Mouse (Mus musculus) stomach, postnatal 0 days (tissue): Measurements from ENCODE around the gene Zfp36l1. TPM values are rescaled to one million over a fixed set of nuclear protein-coding genes. Genes with fewer than 3 reads are reported as not detected.

Experiments used
- ATAC-seq: fragments of 200-750 bp; cut with Nextera tagmentation; 2 replicates; pipeline ENCODE4 v1.8.0; 2017; ENCODE audit not compliant: low FRiP score, low TSS enrichment
- DNase-seq: peaks from one replicate; pipeline ENCODE4 v3.0.0-alpha.2; 2016; ENCODE audit warnings: low spot score
- H3K27ac ChIP-seq: fragments of 300-500 bp; sonication (generic); replicated peaks from 2 replicates; pipeline ENCODE4 v1.5.1; 2014; ENCODE audit warnings: mild to moderate bottlenecking, control low read depth
- H3K27me3 ChIP-seq: fragments of 300-500 bp; sonication (generic); 2 replicates; pipeline ENCODE4 v1.6.1; 2014; ENCODE audit warnings: low read length; ENCODE audit not compliant: control insufficient read depth, insufficient read depth
- H3K36me3 ChIP-seq: fragments of 300-500 bp; sonication (generic); 2 replicates; pipeline ENCODE4 v1.6.1; 2014; ENCODE audit warnings: low read length, mixed read lengths; ENCODE audit not compliant: control insufficient read depth, insufficient read depth
- H3K4me1 ChIP-seq: fragments of 300-500 bp; sonication (generic); replicated peaks from 2 replicates; pipeline ENCODE4 v1.6.1; 2014; ENCODE audit warnings: antibody characterized with exemption; ENCODE audit not compliant: control insufficient read depth, insufficient read depth
- H3K4me2 ChIP-seq: fragments of 300-500 bp; sonication (generic); replicated peaks from 2 replicates; pipeline ENCODE4 v1.6.1; 2014; ENCODE audit warnings: low read depth, mild to moderate bottlenecking, control low read depth, moderate library complexity
- H3K4me3 ChIP-seq: fragments of 300-500 bp; sonication (generic); 2 replicates; pipeline ENCODE4 v1.5.1; 2014; ENCODE audit warnings: low read depth, low read length, control low read depth
- H3K9ac ChIP-seq: fragments of 300-500 bp; sonication (generic); 2 replicates; pipeline ENCODE4 v1.6.1; 2014; ENCODE audit warnings: mild to moderate bottlenecking, low read length, control low read depth, mixed read lengths
- H3K9me3 ChIP-seq: fragments of 300-500 bp; sonication (generic); 2 replicates; pipeline ENCODE4 v1.6.1; 2016; ENCODE audit warnings: low read length; ENCODE audit not compliant: control insufficient read depth
- CTCF ChIP-seq: IDR thresholded peaks from 2 replicates; pipeline ENCODE4 v1.5.1; 2016; ENCODE audit warnings: antibody characterized with exemption, low read depth, mild to moderate bottlenecking, moderate library complexity
- EP300 ChIP-seq: optimal IDR thresholded peaks from 2 replicates; pipeline ENCODE3; 2016; ENCODE audit warnings: antibody characterized with exemption
- WGBS: fragments of 180-500 bp; shearing (Covaris S2); extraction: QIAGEN DNeasy Blood & Tissue Kit; methylation state at CpG from one replicate; pipeline ENCODE4 v1.1.7; 2014; 5-methylcytosine and 5-hydroxymethylcytosine counted together
- polyA plus RNA-seq: library from polyadenylated mRNA; unstranded; fragments of >200 nt; fragmentation: Nextera tagmentation; extraction: Ambion mirVana; gene quantifications from 2 replicates; pipeline ENCODE4 v1.2.1, GENCODE M21; 2015

The Zfp36l1 gene
- polyA plus RNA-seq, 1 experiment from 2014 or later = 90.8 TPM

- Histone ChIP-seq H3K36me3 (0 out of 2 replicates have a peak, but pooled peaks cover 3% of the 10 kb centered on the region), H3K4me1 (peaks cover 34% of the 10 kb centered on the region), H3K27ac (0 out of 2 replicates have a peak overlapping the region, but pooled peaks have one; percentile 13), H3K9me3 (no peaks in the 10 kb centered on the region), H3K4me2 (no peak overlapping the region), H3K27me3 (no peaks in the 10 kb centered on the region), H3K9ac (no peak overlapping the region), H3K4me3 (no peak overlapping the region)
- TF ChIP-seq EP300 = no peak
- no peak for TF ChIP-seq CTCF
- no peak for ATAC-seq
- WGBS = 93% methylated on average over 5 of the region's 5 CpGs
- DNase-seq = no peak
Measured at GRCm38 (mm10) chr12:80127191-80127762, 14.5 kb upstream of the Zfp36l1 start.

- Histone ChIP-seq H3K4me1 (peaks cover 23% of the 10 kb centered on the region), H3K27me3 (no peaks in the 10 kb centered on the region), H3K4me2 (no peak overlapping the region), H3K27ac (no peak overlapping the region), H3K9me3 (no peaks in the 10 kb centered on the region), H3K9ac (no peak overlapping the region), H3K36me3 (peaks cover 6% of the 10 kb centered on the region; the same call in 1 of the 2 replicates), H3K4me3 (no peak overlapping the region)
- TF ChIP-seq CTCF = no peak
- no peak for TF ChIP-seq EP300
- DNase-seq (no peak), ATAC-seq (no peak)
- WGBS = 63% methylated on average over 5 of the region's 5 CpGs
Measured at GRCm38 (mm10) chr12:80125316-80125715, 12.5 kb upstream of the Zfp36l1 start.

- H3K27ac ChIP-seq = 0 out of 2 replicates have a peak overlapping the region, but pooled peaks have one; percentile 40
- H3K36me3 ChIP-seq = peaks cover 6% of the 10 kb centered on the region; the same call in 1 of the 2 replicates
- H3K4me2 ChIP-seq = no peak overlapping the region
- DNase-seq = no peak
- no peak overlapping the region for H3K9ac ChIP-seq
- WGBS = 58% methylated on average over 3 of the region's 3 CpGs
- H3K27me3 ChIP-seq = no peaks in the 10 kb centered on the region
- H3K4me3 ChIP-seq = no peak overlapping the region
- no peak for TF ChIP-seq EP300
- TF ChIP-seq CTCF = no peak
- H3K4me1 ChIP-seq = peaks cover 18% of the 10 kb centered on the region
- no peaks in the 10 kb centered on the region for H3K9me3 ChIP-seq
- no peak for ATAC-seq
Measured at GRCm38 (mm10) chr12:80124756-80125155, 11.9 kb upstream of the Zfp36l1 start.

DNA sequence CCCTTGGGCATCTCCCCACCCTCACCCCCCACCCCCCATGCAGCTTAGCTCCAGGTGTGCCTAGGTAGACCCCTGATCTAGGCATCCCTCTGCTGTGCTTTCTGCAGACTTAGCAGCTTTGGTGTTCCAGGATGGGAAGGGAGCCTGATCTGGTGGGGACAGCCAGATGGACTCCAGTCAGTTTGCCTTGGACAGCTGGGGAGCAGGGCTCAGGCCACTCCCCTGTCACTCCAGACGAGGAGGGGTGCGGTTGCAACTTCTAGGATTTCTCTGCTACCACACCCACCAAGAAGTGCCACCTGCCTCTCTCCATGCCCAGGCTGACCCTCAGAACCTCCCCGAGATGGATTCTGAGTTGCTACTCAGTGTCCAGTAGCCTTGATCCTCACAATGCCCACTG, 11.4 kb upstream of the Zfp36l1 start:
- Histone ChIP-seq H3K4me3 (no peak overlapping the region), H3K9ac (no peak overlapping the region), H3K9me3 (no peaks in the 10 kb centered on the region), H3K4me2 (no peak overlapping the region), H3K27ac (peak overlapping the region; percentile 84), H3K4me1 (peaks cover 17% of the 10 kb centered on the region), H3K36me3 (peaks cover 6% of the 10 kb centered on the region; the same call in 1 of the 2 replicates), H3K27me3 (no peaks in the 10 kb centered on the region)
- ATAC-seq (peak; percentile 18; the same call in 1 of the 2 replicates), DNase-seq (no peak)
- no peak for TF ChIP-seq CTCF
- 46% methylated on average over 3 of the region's 3 CpGs for WGBS

DNA sequence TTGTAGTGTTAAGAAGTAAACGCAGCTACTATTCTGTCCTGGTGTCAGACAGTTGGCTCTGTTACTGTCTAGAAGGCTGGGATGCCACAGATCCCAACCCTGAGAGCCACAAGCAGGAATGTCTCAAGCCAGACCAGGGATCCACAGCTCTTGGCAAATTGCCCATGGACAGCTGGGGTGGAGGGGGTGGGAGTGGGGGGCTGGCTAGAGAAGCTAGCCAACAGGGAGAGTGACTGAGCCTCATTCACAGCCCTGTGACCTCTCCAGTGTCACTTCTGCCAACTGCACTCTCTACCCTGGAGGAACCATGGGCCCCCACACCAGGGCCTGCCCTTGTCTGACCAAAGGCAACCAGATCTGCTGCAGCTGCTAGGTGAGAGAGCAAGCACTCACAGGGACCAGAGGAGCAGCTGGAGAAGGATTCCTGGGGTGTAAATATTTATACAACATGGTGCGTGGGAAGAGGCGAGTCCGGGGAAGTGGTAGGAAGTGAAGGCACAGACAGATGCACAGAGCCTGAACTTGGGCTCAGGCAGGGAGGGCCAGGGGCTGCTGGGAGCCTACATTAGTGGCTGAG, 10.5 kb upstream of the Zfp36l1 start:
- H3K27me3 ChIP-seq = no peaks in the 10 kb centered on the region
- H3K9ac ChIP-seq = no peak overlapping the region; the same call in 1 of the 2 replicates
- TF ChIP-seq CTCF = no peak
- TF ChIP-seq EP300 = no peak
- ATAC-seq (peak; percentile 78), DNase-seq (peak; percentile 60)
- peaks cover 6% of the 10 kb centered on the region; the same call in 1 of the 2 replicates for H3K36me3 ChIP-seq
- 11% methylated on average over 4 of the region's 4 CpGs for WGBS
- no peak overlapping the region for H3K4me2 ChIP-seq
- H3K4me3 ChIP-seq = no peak overlapping the region
- peaks cover 17% of the 10 kb centered on the region for H3K4me1 ChIP-seq
- no peaks in the 10 kb centered on the region for H3K9me3 ChIP-seq
- peak overlapping the region; percentile 84 for H3K27ac ChIP-seq

DNA sequence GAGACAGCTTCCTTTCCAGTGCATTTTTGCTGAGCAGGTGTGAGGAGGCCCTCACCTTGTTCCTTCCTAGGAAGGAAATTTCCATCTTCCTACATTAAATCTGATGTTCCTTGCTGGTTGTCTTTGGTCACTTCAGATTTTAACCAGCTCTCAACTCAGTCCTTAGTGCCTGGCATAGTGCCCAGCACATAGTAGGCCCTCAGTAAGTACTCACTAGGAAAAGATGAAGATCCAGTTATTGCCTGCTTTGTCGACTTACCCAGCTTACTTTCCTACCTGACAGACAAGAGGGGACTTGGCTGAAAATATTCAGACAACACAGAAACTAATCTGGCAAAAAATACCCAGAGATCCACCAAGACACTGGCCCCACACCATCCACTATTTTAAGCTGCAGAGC, 8.6 kb upstream of the Zfp36l1 start:
- DNase-seq = no peak
- peaks cover 6% of the 10 kb centered on the region; the same call in 1 of the 2 replicates for H3K36me3 ChIP-seq
- ATAC-seq = no peak
- no peaks in the 10 kb centered on the region for H3K9me3 ChIP-seq
- H3K4me3 ChIP-seq = no peak overlapping the region
- no peak overlapping the region for H3K9ac ChIP-seq
- peaks cover 17% of the 10 kb centered on the region for H3K4me1 ChIP-seq
- no peak overlapping the region for H3K27ac ChIP-seq
- no peak for TF ChIP-seq EP300
- no peak for TF ChIP-seq CTCF
- H3K27me3 ChIP-seq = no peaks in the 10 kb centered on the region
- no peak overlapping the region for H3K4me2 ChIP-seq
- 41% methylated on average over 1 of the region's 1 CpGs for WGBS
